Mouse (Mus musculus): ENCODE measurements at regions not wholly inside any gene's neighbourhood (a gene's known extent, or its start where the extent isn't known, plus 50 kb on each side); places are given as distances from the start of the nearest gene placed in this dataset.

DNA sequence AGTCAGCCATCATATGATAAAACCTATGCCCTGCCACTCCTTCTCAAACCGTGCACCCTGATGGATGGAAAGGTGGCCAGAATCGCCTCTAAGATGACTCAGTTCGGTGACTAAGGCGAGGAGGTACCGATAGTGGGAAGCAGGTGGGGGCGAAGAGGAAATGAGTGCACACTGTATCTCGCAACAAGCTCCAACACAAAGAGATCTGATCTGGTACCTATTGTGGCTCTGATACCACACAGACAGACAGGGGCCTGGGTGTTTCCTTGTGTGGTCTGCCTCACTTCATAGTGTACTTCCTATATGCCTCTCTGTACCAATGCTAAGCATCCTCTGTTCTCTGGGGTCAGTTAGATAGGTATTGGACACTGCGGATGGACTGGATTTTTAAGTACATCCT lies 178.0 kb upstream of the Lpp start:
- Histone ChIP-seq H3K4me2 (ENCODE audit: low read length) (no peak overlapping the region), H3K9ac (ENCODE audit: low read length) (no peak overlapping the region), H3K4me3 (ENCODE audit: low read depth, low read length) (no peak overlapping the region), H3K4me1 (replicated peaks; ENCODE audit: control insufficient read depth, insufficient read depth, low read length) (0 out of 2 replicates have a peak, but pooled peaks cover 4% of the 10 kb centered on the region), H3K36me3 (ENCODE audit: control insufficient read depth, insufficient read depth, low read length) (no peaks in the 10 kb centered on the region), H3K27me3 (replicated peaks; ENCODE audit: control insufficient read depth, insufficient read depth, low read length) (no peaks in the 10 kb centered on the region), H3K27ac (ENCODE audit: low read depth) (no peak overlapping the region), H3K9me3 (ENCODE audit: control insufficient read depth, low read length) (no peaks in the 10 kb centered on the region)
- DNase-seq (ENCODE audit: low spot score) (no peak), ATAC-seq (replicated peaks; ENCODE audit: low FRiP score, low TSS enrichment, low read depth) (no peak)
- WGBS = 93% methylated on average over 8 of the region's 8 CpGs

DNA sequence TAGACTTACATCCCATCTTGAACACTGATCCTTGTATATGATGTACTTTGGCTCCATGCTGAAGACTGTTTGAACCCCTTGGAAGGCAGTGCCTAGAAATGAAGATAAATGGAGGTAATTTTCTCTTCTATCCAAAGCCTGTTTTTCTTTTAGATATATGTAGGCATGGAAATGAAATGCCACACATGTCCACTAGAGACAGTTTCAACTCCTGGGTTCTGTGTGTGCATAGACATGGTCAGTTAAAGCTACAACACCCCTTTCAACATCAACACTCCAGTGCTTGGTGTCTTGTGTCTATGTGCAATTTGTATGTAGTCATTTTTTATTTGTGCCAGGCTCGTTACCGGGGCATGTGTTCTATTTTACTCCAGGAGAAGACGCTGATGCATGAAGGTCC lies 179.7 kb upstream of the Lpp start:
- no peaks in the 10 kb centered on the region for H3K9me3 ChIP-seq (ENCODE audit: control insufficient read depth, low read length)
- 0 out of 2 replicates have a peak, but pooled peaks cover 4% of the 10 kb centered on the region for H3K4me1 ChIP-seq (replicated peaks; ENCODE audit: control insufficient read depth, insufficient read depth, low read length)
- H3K4me2 ChIP-seq (ENCODE audit: low read length) = no peak overlapping the region
- no peak overlapping the region for H3K9ac ChIP-seq (ENCODE audit: low read length)
- H3K36me3 ChIP-seq (ENCODE audit: control insufficient read depth, insufficient read depth, low read length) = no peaks in the 10 kb centered on the region
- DNase-seq (ENCODE audit: low spot score) (no peak), ATAC-seq (replicated peaks; ENCODE audit: low FRiP score, low TSS enrichment, low read depth) (no peak)
- no peaks in the 10 kb centered on the region for H3K27me3 ChIP-seq (replicated peaks; ENCODE audit: control insufficient read depth, insufficient read depth, low read length)
- WGBS = 96% methylated on average over 3 of the region's 3 CpGs
- H3K4me3 ChIP-seq (ENCODE audit: low read depth, low read length) = no peak overlapping the region
- no peak overlapping the region for H3K27ac ChIP-seq (ENCODE audit: low read depth)

DNA sequence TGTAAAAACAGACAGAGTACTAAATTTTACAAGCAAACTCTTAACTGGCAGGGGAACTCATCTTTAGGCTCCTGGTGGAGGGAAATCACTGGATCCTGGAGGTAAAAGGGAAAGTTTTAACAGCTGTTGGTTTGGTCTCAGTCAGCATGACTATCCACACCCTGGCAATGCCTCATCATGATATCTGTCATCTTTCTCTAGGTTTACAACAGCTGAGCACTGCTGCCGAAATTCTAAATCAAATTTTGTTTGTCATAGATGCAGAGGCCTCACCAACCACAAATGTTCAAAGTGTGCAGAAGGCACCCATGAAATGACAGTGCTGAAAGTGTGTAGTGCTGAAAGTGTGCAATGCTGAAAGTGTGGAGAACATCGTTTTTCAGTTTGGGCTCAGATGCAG lies 180.6 kb upstream of the Lpp start:
- ATAC-seq (replicated peaks; ENCODE audit: low FRiP score, low TSS enrichment, low read depth) (no peak), DNase-seq (ENCODE audit: low spot score) (no peak)
- H3K27me3 ChIP-seq (replicated peaks; ENCODE audit: control insufficient read depth, insufficient read depth, low read length) = no peaks in the 10 kb centered on the region
- H3K36me3 ChIP-seq (ENCODE audit: control insufficient read depth, insufficient read depth, low read length) = no peaks in the 10 kb centered on the region
- H3K4me3 ChIP-seq (ENCODE audit: low read depth, low read length) = no peak overlapping the region
- WGBS = 82% methylated on average over 2 of the region's 2 CpGs
- H3K4me1 ChIP-seq (replicated peaks; ENCODE audit: control insufficient read depth, insufficient read depth, low read length) = no peaks in the 10 kb centered on the region
- no peak overlapping the region for H3K27ac ChIP-seq (ENCODE audit: low read depth)
- H3K9ac ChIP-seq (ENCODE audit: low read length) = no peak overlapping the region
- H3K4me2 ChIP-seq (ENCODE audit: low read length) = no peak overlapping the region
- no peaks in the 10 kb centered on the region for H3K9me3 ChIP-seq (ENCODE audit: control insufficient read depth, low read length)

DNA sequence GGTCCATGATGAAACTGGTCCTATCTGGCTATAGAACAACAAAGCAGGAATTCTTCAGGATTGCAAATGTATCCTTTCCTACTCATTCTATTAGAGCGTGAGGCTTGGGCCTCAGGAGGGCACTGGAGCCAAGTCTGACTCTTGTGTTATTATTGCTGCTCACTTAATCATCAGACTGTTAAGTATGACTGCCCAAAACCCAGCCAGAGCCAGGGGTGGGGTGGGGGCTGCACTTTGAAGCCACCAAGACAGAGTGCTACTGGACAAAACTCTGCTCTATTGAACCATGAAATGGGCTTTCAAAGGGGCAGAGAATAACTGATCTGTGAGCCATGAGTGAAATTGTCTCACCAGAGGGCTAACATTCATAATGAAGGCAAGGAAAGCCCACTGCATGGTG lies 181.7 kb upstream of the Lpp start:
- 78% methylated on average over 1 of the region's 1 CpGs for WGBS
- no peak overlapping the region for H3K4me3 ChIP-seq (ENCODE audit: low read depth, low read length)
- H3K9me3 ChIP-seq (ENCODE audit: control insufficient read depth, low read length) = no peaks in the 10 kb centered on the region
- no peak overlapping the region for H3K9ac ChIP-seq (ENCODE audit: low read length)
- no peak overlapping the region for H3K27ac ChIP-seq (ENCODE audit: low read depth)
- H3K36me3 ChIP-seq (ENCODE audit: control insufficient read depth, insufficient read depth, low read length) = no peaks in the 10 kb centered on the region
- H3K4me1 ChIP-seq (replicated peaks; ENCODE audit: control insufficient read depth, insufficient read depth, low read length) = no peaks in the 10 kb centered on the region
- no peaks in the 10 kb centered on the region for H3K27me3 ChIP-seq (replicated peaks; ENCODE audit: control insufficient read depth, insufficient read depth, low read length)
- H3K4me2 ChIP-seq (ENCODE audit: low read length) = no peak overlapping the region
- ATAC-seq (replicated peaks; ENCODE audit: low FRiP score, low TSS enrichment, low read depth) (no peak), DNase-seq (ENCODE audit: low spot score) (no peak)

DNA sequence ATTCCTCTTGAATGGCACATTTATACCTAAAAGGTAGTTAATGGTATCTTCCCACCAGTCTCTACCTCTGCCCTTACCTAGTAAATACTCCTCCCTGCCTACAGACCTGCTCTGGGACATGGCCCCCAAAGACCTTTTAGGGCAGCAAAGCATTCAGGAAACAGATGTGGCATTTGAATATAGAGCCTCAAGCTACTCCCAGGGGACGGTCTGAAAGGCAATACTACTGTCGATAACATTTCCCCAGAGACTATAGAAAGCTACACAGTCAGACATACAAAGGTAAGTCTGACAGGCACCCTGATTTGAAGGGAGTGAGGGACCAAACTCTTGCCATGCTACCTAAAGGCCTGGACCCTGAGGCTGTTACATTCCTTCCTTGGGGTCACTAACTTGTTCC lies 184.4 kb upstream of the Lpp start:
- no peaks in the 10 kb centered on the region for H3K27me3 ChIP-seq (replicated peaks; ENCODE audit: control insufficient read depth, insufficient read depth, low read length)
- H3K36me3 ChIP-seq (ENCODE audit: control insufficient read depth, insufficient read depth, low read length) = no peaks in the 10 kb centered on the region
- ATAC-seq (replicated peaks; ENCODE audit: low FRiP score, low TSS enrichment, low read depth) (no peak), DNase-seq (ENCODE audit: low spot score) (no peak)
- H3K27ac ChIP-seq (ENCODE audit: low read depth) = no peak overlapping the region
- H3K9ac ChIP-seq (ENCODE audit: low read length) = no peak overlapping the region
- WGBS = 75% methylated on average over 2 of the region's 2 CpGs
- no peaks in the 10 kb centered on the region for H3K9me3 ChIP-seq (ENCODE audit: control insufficient read depth, low read length)
- no peak overlapping the region for H3K4me3 ChIP-seq (ENCODE audit: low read depth, low read length)
- H3K4me1 ChIP-seq (replicated peaks; ENCODE audit: control insufficient read depth, insufficient read depth, low read length) = no peaks in the 10 kb centered on the region
- H3K4me2 ChIP-seq (ENCODE audit: low read length) = no peak overlapping the region

DNA sequence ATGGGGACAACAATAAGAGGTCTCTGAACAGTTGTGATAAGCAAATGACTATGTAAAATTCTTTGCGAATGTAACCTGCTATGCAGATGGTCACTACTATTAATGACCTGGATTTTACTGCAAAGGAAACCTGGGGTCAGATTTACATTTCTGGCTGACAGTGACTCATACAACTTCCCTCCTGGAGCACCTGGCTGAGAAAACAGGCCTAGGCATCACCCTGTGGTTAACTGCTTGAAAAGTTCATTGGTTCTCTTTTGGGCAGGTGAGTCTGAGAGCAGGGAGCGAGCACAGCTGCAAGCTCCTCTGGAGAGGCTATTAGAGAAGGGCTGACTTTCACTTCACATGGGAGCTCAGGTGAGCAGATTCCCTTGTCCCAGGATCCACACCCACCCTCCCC lies 185.2 kb upstream of the Lpp start:
- ATAC-seq (replicated peaks; ENCODE audit: low FRiP score, low TSS enrichment, low read depth) (no peak), DNase-seq (ENCODE audit: low spot score) (no peak)
- WGBS = 94% methylated on average over 2 of the region's 2 CpGs
- Histone ChIP-seq H3K9ac (ENCODE audit: low read length) (no peak overlapping the region), H3K4me2 (ENCODE audit: low read length) (no peak overlapping the region), H3K27ac (ENCODE audit: low read depth) (no peak overlapping the region), H3K4me3 (ENCODE audit: low read depth, low read length) (no peak overlapping the region), H3K27me3 (replicated peaks; ENCODE audit: control insufficient read depth, insufficient read depth, low read length) (no peaks in the 10 kb centered on the region), H3K9me3 (ENCODE audit: control insufficient read depth, low read length) (no peaks in the 10 kb centered on the region), H3K4me1 (replicated peaks; ENCODE audit: control insufficient read depth, insufficient read depth, low read length) (no peaks in the 10 kb centered on the region), H3K36me3 (ENCODE audit: control insufficient read depth, insufficient read depth, low read length) (no peaks in the 10 kb centered on the region)

DNA sequence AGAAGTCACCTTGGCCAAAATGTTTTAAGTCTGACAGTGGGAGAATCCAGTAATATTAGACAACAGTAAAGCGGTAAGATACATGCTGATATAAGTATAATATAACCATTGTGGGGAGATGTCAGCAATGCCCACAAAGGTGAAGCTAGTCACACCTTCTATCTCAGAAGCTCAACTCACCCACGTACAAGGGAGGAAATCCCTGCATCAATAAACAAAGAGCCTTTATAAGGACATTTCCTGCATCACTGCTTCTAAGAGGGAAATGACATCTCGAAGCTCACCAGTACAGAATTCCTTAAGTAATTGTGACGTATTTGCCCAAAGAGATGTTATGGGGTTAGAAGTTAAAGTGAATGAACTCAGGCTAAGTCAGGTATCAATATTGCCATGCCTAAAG lies 186.3 kb upstream of the Lpp start:
- WGBS = 49% methylated on average over 4 of the region's 4 CpGs

DNA sequence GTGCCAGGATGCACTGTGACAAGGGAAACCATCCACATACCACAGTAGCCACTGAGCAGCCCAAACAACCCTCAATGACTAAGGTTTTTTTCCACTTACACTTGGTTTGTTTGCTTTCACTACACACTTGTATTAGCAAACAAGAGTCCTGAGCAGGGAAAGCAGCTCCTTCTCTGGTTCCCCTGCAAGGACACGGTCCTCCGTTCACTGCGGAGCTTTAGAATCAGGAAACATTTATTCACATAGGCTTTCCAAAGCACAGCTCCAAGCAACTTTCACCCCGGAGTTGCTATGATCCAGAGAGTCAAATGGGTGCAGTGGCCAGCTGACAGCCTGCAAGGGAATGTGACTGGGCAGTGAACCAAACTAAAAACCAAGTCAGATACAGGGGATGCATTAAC lies 186.8 kb upstream of the Lpp start:
- no peak overlapping the region for H3K9ac ChIP-seq (ENCODE audit: low read length)
- H3K27ac ChIP-seq (ENCODE audit: low read depth) = no peak overlapping the region
- no peaks in the 10 kb centered on the region for H3K27me3 ChIP-seq (replicated peaks; ENCODE audit: control insufficient read depth, insufficient read depth, low read length)
- no peak overlapping the region for H3K4me3 ChIP-seq (ENCODE audit: low read depth, low read length)
- no peak overlapping the region for H3K4me2 ChIP-seq (ENCODE audit: low read length)
- no peaks in the 10 kb centered on the region for H3K4me1 ChIP-seq (replicated peaks; ENCODE audit: control insufficient read depth, insufficient read depth, low read length)
- no peaks in the 10 kb centered on the region for H3K36me3 ChIP-seq (ENCODE audit: control insufficient read depth, insufficient read depth, low read length)
- ATAC-seq (replicated peaks; ENCODE audit: low FRiP score, low TSS enrichment, low read depth) = no peak
- no peak for DNase-seq (ENCODE audit: low spot score)
- H3K9me3 ChIP-seq (ENCODE audit: control insufficient read depth, low read length) = no peaks in the 10 kb centered on the region
- 62% methylated on average over 4 of the region's 4 CpGs for WGBS

More for the DNA sequence above, 186.3 kb upstream of the Lpp start:
- H3K27ac ChIP-seq (ENCODE audit: low read depth) = no peak overlapping the region
- no peaks in the 10 kb centered on the region for H3K4me1 ChIP-seq (replicated peaks; ENCODE audit: control insufficient read depth, insufficient read depth, low read length)
- DNase-seq (ENCODE audit: low spot score) = no peak
- H3K4me2 ChIP-seq (ENCODE audit: low read length) = no peak overlapping the region
- H3K9me3 ChIP-seq (ENCODE audit: control insufficient read depth, low read length) = no peaks in the 10 kb centered on the region
- H3K27me3 ChIP-seq (replicated peaks; ENCODE audit: control insufficient read depth, insufficient read depth, low read length) = no peaks in the 10 kb centered on the region
- H3K36me3 ChIP-seq (ENCODE audit: control insufficient read depth, insufficient read depth, low read length) = no peaks in the 10 kb centered on the region
- no peak for ATAC-seq (replicated peaks; ENCODE audit: low FRiP score, low TSS enrichment, low read depth)
- no peak overlapping the region for H3K9ac ChIP-seq (ENCODE audit: low read length)
- no peak overlapping the region for H3K4me3 ChIP-seq (ENCODE audit: low read depth, low read length)

DNA sequence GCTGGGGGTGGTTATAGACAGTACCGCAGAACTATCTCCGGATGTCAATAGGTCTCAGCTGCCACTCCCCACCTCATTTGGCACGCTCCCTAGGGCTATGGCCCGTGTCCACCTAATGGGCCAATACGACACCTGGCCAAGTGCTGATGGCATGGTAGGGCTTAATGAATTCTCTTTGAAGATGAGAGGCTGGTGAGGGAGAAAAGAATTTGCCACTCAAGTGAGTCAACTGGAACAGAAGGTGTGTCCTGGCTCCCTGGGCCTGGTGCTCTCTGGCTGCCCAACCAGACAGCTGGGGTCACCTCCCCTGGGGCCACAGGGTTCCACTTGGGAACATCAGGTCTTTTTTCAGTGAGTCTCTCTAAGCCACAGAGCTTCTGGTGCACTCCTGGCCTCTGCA lies 187.7 kb upstream of the Lpp start:
- no peaks in the 10 kb centered on the region for H3K9me3 ChIP-seq (ENCODE audit: control insufficient read depth, low read length)
- H3K36me3 ChIP-seq (ENCODE audit: control insufficient read depth, insufficient read depth, low read length) = no peaks in the 10 kb centered on the region
- no peak overlapping the region for H3K4me2 ChIP-seq (ENCODE audit: low read length)
- DNase-seq (ENCODE audit: low spot score) (no peak), ATAC-seq (replicated peaks; ENCODE audit: low FRiP score, low TSS enrichment, low read depth) (no peak)
- no peaks in the 10 kb centered on the region for H3K27me3 ChIP-seq (replicated peaks; ENCODE audit: control insufficient read depth, insufficient read depth, low read length)
- H3K4me3 ChIP-seq (ENCODE audit: low read depth, low read length) = no peak overlapping the region
- H3K27ac ChIP-seq (ENCODE audit: low read depth) = no peak overlapping the region
- no peak overlapping the region for H3K9ac ChIP-seq (ENCODE audit: low read length)
- H3K4me1 ChIP-seq (replicated peaks; ENCODE audit: control insufficient read depth, insufficient read depth, low read length) = no peaks in the 10 kb centered on the region
- 65% methylated on average over 5 of the region's 5 CpGs for WGBS

All from intestine, embryonic 14.5 days (tissue).